Mouse (Mus musculus): Measurements from ENCODE around the gene Ugt1a6a. TPM values are rescaled to one million over a fixed set of nuclear protein-coding genes. Genes with fewer than 3 reads are reported as not detected.
A peak's percentile ranks its signal among the peaks of the same experiment; 100 is the strongest.
"Not testable (repeated sequence)": the region's sequence is repeated elsewhere in the genome, so short reads cannot be mapped to it uniquely, and the experiment has no call there.

The Ugt1a6a gene
- polyA plus RNA-seq, 1 experiment from 2014 or later: 0.35 TPM

DNA sequence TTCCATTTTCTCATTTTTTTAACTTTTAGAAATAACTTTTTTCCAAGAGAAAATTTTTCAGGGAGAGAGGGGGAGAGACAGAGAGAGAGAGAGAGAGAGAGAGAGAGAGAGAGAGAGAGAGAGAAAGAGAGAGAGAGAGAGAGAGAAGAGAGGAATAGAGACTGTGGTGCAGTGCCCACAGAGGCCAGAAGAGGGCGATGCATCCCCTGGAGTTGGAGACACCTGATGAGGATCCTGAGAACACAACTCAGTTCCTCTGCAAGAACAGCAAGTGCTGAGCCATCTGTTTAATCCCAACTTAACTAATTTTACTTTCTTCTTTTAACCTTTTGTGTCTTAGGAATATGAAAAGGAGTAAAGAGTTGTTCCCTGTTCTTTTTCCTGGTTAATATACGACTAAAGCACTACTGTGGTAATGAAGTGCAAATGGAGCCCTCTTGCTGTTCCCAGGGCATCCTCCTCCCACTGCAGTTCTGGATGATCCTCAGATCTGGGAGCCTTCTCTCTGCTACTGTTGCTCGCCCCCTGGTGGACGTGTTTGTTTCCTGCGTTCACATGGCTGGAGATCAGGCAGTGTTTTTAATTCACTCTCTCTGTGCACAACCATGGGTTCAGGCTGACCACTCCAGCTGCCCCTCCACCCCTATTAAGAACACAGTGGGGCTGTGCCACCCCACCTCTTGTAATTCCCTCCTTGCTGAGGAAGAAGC, 9.5 kb downstream of the Ugt1a6a start:
- DNase-seq (ENCODE audit: low spot score): peak; percentile 55
- ATAC-seq (replicated peaks; ENCODE audit: low FRiP score): not testable (repeated sequence)
- 7% methylated on average over 5 of the region's 5 CpGs for WGBS

DNA sequence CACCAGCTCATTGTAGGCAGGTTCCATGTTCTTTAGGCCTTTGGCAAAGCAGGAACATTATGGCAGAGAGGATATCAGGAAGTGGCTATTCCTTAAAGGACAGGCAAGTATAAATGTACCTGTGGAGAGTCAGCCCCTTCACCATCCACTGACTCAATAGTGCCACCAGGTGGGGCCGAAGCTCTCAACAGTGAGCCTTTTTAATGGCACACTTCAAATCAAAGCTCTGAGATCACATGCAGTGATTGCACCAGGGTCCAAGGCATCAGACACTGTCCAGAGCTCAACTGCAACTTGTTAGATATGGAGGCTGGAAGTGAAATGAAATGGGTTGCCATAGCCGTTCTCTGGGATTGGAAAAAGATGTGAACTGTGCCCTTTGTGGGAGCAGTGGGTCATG, 10.7 kb downstream of the Ugt1a6a start:
- not testable (repeated sequence) for H3K9ac ChIP-seq (ENCODE audit: low read length); H3K27ac ChIP-seq (ENCODE audit: low read depth, low read length); H3K4me1 ChIP-seq (replicated peaks; ENCODE audit: control insufficient read depth, insufficient read depth, low read length); DNase-seq (ENCODE audit: low spot score); H3K27me3 ChIP-seq (ENCODE audit: control insufficient read depth, insufficient read depth, low read length); H3K9me3 ChIP-seq (ENCODE audit: control insufficient read depth, low read length); H3K4me2 ChIP-seq (ENCODE audit: low read depth, low read length, severe bottlenecking); ATAC-seq (replicated peaks; ENCODE audit: low FRiP score); H3K4me3 ChIP-seq (ENCODE audit: low read depth, low read length); H3K36me3 ChIP-seq (ENCODE audit: control insufficient read depth, insufficient read depth, low read length)
- 75% methylated on average over 2 of the region's 2 CpGs for WGBS

More for the DNA sequence above, 9.5 kb downstream of the Ugt1a6a start:
- H3K4me1 ChIP-seq (replicated peaks; ENCODE audit: control insufficient read depth, insufficient read depth, low read length); H3K9ac ChIP-seq (ENCODE audit: low read length); H3K4me2 ChIP-seq (ENCODE audit: low read depth, low read length, severe bottlenecking); H3K27me3 ChIP-seq (ENCODE audit: control insufficient read depth, insufficient read depth, low read length); H3K27ac ChIP-seq (ENCODE audit: low read depth, low read length); H3K4me3 ChIP-seq (ENCODE audit: low read depth, low read length); H3K36me3 ChIP-seq (ENCODE audit: control insufficient read depth, insufficient read depth, low read length); H3K9me3 ChIP-seq (ENCODE audit: control insufficient read depth, low read length): not testable (repeated sequence)

DNA sequence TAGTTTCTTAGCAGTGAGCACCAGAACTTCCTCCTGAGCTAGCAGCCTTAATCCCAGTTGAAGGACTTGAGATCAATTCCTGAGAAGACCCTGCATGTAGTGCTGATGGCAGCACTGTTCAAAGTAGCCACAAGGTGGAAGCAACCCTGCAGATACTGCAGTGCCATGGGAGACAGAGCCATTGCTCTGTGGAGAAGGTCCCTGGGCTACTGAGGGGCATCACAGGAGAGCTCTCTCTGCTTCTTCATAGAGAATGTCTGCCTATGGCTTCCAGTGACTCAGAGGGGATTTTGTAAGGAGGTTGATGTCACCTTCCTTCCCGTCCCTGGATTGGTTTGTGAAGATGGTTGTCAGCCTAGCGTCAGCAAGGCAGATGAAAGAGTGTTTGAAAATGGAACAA, 15.5 kb downstream of the Ugt1a6a start:
- 82% methylated on average over 2 of the region's 2 CpGs for WGBS

DNA sequence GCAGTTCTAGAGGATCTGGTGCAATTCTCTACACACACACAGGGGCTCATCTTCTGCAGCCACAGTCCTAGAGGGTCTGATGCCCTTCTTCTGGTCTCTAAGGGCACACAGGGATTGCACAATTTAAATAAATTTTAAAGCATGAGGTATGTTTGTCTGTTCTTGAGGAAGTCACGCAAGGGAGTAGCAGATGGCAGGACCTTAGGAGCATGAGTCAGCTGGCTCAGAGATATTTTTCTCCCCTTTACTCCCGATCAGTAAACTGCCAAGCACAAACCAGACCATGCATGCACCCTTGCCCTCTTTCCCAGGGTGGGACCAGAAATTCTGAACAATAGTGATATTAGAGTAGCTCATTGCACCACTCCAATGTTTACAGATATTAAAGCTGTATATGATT, 23.8 kb downstream of the Ugt1a6a start:
- Histone ChIP-seq H3K27me3 (ENCODE audit: control insufficient read depth, insufficient read depth, low read length) (no peaks in the 10 kb centered on the region), H3K4me1 (replicated peaks; ENCODE audit: control insufficient read depth, insufficient read depth, low read length) (no peaks in the 10 kb centered on the region), H3K4me3 (ENCODE audit: low read depth, low read length) (no peak overlapping the region), H3K27ac (ENCODE audit: low read depth, low read length) (no peak overlapping the region), H3K9me3 (ENCODE audit: control insufficient read depth, low read length) (no peaks in the 10 kb centered on the region), H3K4me2 (ENCODE audit: low read depth, low read length, severe bottlenecking) (no peak overlapping the region), H3K9ac (ENCODE audit: low read length) (no peak overlapping the region), H3K36me3 (ENCODE audit: control insufficient read depth, insufficient read depth, low read length) (no peaks in the 10 kb centered on the region)
- DNase-seq (ENCODE audit: low spot score) (no peak), ATAC-seq (replicated peaks; ENCODE audit: low FRiP score) (no peak)
- 86% methylated on average over 2 of the region's 2 CpGs for WGBS

More for the DNA sequence above, 15.5 kb downstream of the Ugt1a6a start:
- H3K27ac ChIP-seq (ENCODE audit: low read depth, low read length); H3K27me3 ChIP-seq (ENCODE audit: control insufficient read depth, insufficient read depth, low read length); H3K9me3 ChIP-seq (ENCODE audit: control insufficient read depth, low read length); H3K9ac ChIP-seq (ENCODE audit: low read length); H3K36me3 ChIP-seq (ENCODE audit: control insufficient read depth, insufficient read depth, low read length); DNase-seq (ENCODE audit: low spot score); ATAC-seq (replicated peaks; ENCODE audit: low FRiP score); H3K4me3 ChIP-seq (ENCODE audit: low read depth, low read length); H3K4me1 ChIP-seq (replicated peaks; ENCODE audit: control insufficient read depth, insufficient read depth, low read length); H3K4me2 ChIP-seq (ENCODE audit: low read depth, low read length, severe bottlenecking): not testable (repeated sequence)

DNA sequence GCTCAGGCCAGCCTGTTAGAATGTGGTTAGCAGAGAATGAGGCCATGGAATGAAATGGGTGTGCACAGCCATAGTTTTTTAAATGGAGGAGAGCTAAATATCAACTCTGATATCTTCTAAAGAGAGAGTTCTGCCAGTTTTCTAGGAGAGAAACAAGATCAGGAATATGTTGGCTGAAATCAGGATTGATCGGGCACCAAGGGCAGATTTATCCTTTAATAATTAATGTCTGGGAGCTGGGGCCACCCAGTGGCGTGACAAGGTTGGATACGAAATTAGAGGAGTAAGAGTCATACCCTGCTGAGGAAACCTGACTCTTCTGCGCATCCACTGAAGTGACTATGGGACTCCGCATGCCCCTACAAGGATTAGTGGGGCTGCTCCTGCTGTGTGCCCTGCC, 31.1 kb downstream of the Ugt1a6a start, which contains the start of gene Ugt1a5:
Ugt1a5 (plus strand) TSS at position 302 of the 400 bp plus-strand sequence.
- ATAC-seq (replicated peaks; ENCODE audit: low FRiP score): no peak
- no peaks in the 10 kb centered on the region for H3K4me1 ChIP-seq (replicated peaks; ENCODE audit: control insufficient read depth, insufficient read depth, low read length)

DNA sequence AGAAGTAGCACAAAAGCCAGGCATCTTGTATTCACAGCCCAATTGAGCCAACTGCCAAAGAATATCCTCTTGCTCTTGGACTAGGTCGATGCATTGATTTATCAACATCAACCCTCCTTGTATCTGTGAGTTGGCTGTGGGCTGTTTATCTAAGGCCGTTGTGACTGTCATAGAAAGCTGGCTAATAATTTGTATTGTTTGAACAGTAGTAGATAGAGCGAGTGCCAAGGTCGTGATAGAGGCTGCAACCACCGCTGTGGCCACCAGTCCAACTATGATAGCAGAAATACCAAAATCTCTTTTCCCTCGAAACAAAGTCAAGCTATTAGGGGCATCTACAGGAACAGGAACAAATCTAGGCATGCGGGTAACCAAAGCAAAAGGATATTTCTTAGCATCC, 37.6 kb downstream of the Ugt1a6a start:
- H3K4me1 ChIP-seq (replicated peaks; ENCODE audit: control insufficient read depth, insufficient read depth, low read length); DNase-seq (ENCODE audit: low spot score); H3K27me3 ChIP-seq (ENCODE audit: control insufficient read depth, insufficient read depth, low read length); H3K4me3 ChIP-seq (ENCODE audit: low read depth, low read length); H3K27ac ChIP-seq (ENCODE audit: low read depth, low read length); H3K4me2 ChIP-seq (ENCODE audit: low read depth, low read length, severe bottlenecking); H3K36me3 ChIP-seq (ENCODE audit: control insufficient read depth, insufficient read depth, low read length); H3K9ac ChIP-seq (ENCODE audit: low read length); H3K9me3 ChIP-seq (ENCODE audit: control insufficient read depth, low read length); ATAC-seq (replicated peaks; ENCODE audit: low FRiP score): not testable (repeated sequence)
- WGBS: 93% methylated on average over 5 of the region's 7 CpGs

More for the DNA sequence above, 31.1 kb downstream of the Ugt1a6a start, which contains the start of gene Ugt1a5:
- no peak within 1 kb of the TSS for H3K27ac ChIP-seq (ENCODE audit: low read depth, low read length)
- no peaks in the 10 kb centered on the region for H3K9me3 ChIP-seq (ENCODE audit: control insufficient read depth, low read length)
- 81% methylated on average over 5 of the region's 5 CpGs for WGBS
- H3K36me3 ChIP-seq (ENCODE audit: control insufficient read depth, insufficient read depth, low read length): no peaks in the 10 kb centered on the region
- H3K4me3 ChIP-seq (ENCODE audit: low read depth, low read length): no peak within 1 kb of the TSS
- no peak for DNase-seq (ENCODE audit: low spot score)
- no peak within 1 kb of the TSS for H3K4me2 ChIP-seq (ENCODE audit: low read depth, low read length, severe bottlenecking)
- H3K27me3 ChIP-seq (ENCODE audit: control insufficient read depth, insufficient read depth, low read length): no peaks in the 10 kb centered on the region
- no peak within 1 kb of the TSS for H3K9ac ChIP-seq (ENCODE audit: low read length)

DNA sequence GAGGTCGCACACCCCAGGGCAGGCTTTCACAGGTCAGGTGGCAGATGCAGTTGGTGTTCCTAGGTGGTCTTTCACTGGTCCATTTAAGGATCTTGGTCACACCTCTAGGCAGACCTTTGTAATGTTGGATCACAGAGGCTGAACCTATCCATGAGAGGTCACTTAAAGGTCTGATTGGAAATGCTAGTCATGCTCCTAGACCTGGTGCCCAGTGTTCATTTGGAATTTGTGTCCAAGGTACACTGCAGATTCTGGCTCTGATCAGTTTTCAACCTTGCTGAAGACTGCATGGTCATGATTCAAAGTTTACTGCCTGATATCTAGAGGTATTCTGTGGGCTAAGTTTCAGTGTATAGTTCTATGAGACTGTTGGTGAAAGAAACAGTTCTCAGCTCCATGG, 45.0 kb downstream of the Ugt1a6a start:
- DNase-seq (ENCODE audit: low spot score) (no peak), ATAC-seq (replicated peaks; ENCODE audit: low FRiP score) (no peak)
- no peak overlapping the region for H3K27ac ChIP-seq (ENCODE audit: low read depth, low read length)
- H3K4me3 ChIP-seq (ENCODE audit: low read depth, low read length): no peak overlapping the region
- WGBS: 90% methylated on average over 1 of the region's 1 CpGs
- H3K9ac ChIP-seq (ENCODE audit: low read length): no peak overlapping the region
- no peak overlapping the region for H3K4me2 ChIP-seq (ENCODE audit: low read depth, low read length, severe bottlenecking)
- H3K9me3 ChIP-seq (ENCODE audit: control insufficient read depth, low read length): peaks cover 5% of the 10 kb centered on the region
- no peaks in the 10 kb centered on the region for H3K36me3 ChIP-seq (ENCODE audit: control insufficient read depth, insufficient read depth, low read length)
- no peaks in the 10 kb centered on the region for H3K27me3 ChIP-seq (ENCODE audit: control insufficient read depth, insufficient read depth, low read length)
- no peaks in the 10 kb centered on the region for H3K4me1 ChIP-seq (replicated peaks; ENCODE audit: control insufficient read depth, insufficient read depth, low read length)

DNA sequence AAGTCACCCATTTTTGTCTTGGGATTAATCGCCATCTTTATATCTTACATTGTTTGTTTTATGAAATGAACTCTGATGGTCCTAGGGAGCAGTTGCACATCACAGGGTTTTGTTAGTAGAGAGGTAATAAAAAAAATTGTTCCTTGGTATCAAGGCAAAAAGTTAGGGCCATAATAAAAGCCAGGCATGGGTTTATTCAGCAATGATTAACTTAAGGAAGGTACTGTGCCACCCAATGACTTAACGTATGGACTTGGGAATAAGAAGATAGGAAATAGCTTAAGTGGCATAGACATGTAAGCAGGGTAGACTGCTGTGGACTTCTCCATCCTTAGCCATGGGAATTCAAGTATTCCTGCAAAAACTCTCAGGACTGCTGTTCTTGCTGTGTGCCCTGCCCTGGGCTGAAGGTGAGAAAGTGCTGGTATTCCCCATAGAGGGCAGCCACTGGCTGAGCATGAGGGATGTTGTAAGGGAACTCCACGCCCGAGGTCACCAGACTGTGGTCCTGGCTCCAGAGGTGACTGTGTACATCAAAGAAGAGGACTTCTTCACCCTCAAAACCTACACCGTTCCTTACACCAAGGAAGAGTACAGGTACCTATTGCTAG, 51.8 kb downstream of the Ugt1a6a start:
- Histone ChIP-seq H3K9ac (ENCODE audit: low read length) (no peak overlapping the region), H3K4me1 (replicated peaks; ENCODE audit: control insufficient read depth, insufficient read depth, low read length) (no peaks in the 10 kb centered on the region), H3K4me3 (ENCODE audit: low read depth, low read length) (no peak overlapping the region), H3K27me3 (ENCODE audit: control insufficient read depth, insufficient read depth, low read length) (no peaks in the 10 kb centered on the region), H3K36me3 (ENCODE audit: control insufficient read depth, insufficient read depth, low read length) (no peaks in the 10 kb centered on the region), H3K27ac (ENCODE audit: low read depth, low read length) (no peak overlapping the region), H3K9me3 (ENCODE audit: control insufficient read depth, low read length) (no peaks in the 10 kb centered on the region), H3K4me2 (ENCODE audit: low read depth, low read length, severe bottlenecking) (no peak overlapping the region)
- ATAC-seq (replicated peaks; ENCODE audit: low FRiP score) (no peak), DNase-seq (ENCODE audit: low spot score) (no peak)
- 86% methylated on average over 5 of the region's 5 CpGs for WGBS

DNA sequence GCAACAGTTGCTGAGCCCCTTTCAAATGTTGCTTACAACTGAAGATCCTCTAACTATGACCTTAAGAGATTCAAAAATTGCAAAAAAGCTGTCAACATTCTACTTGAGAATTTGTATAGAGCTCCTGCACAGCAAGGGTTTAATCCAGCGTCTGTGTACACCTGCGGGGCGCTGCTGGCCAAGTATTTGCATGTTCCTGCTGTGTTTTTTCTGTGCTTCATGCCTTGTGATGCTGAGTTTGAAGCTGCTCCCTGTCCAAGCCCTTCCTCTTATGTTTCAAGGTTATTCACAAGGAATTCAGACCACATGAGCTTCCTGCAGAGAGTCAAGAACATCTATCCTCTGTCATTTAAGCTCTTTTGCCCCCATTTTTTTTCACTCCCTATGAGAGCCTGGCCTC, 57.5 kb downstream of the Ugt1a6a start:
- Histone ChIP-seq H3K27ac (ENCODE audit: low read depth, low read length) (no peak overlapping the region), H3K4me2 (ENCODE audit: low read depth, low read length, severe bottlenecking) (no peak overlapping the region), H3K4me3 (ENCODE audit: low read depth, low read length) (no peak overlapping the region), H3K27me3 (ENCODE audit: control insufficient read depth, insufficient read depth, low read length) (no peaks in the 10 kb centered on the region), H3K9ac (ENCODE audit: low read length) (no peak overlapping the region), H3K4me1 (replicated peaks; ENCODE audit: control insufficient read depth, insufficient read depth, low read length) (no peaks in the 10 kb centered on the region), H3K9me3 (ENCODE audit: control insufficient read depth, low read length) (no peaks in the 10 kb centered on the region), H3K36me3 (ENCODE audit: control insufficient read depth, insufficient read depth, low read length) (no peaks in the 10 kb centered on the region)
- 66% methylated on average over 3 of the region's 3 CpGs for WGBS
- ATAC-seq (replicated peaks; ENCODE audit: low FRiP score): no peak
- no peak for DNase-seq (ENCODE audit: low spot score)
